Mouse (Mus musculus): ENCODE results near the gene Card9. TPM values are rescaled to one million over a fixed set of nuclear protein-coding genes. Genes with fewer than 3 reads are reported as not detected.

The Card9 gene
- polyA plus RNA-seq, 1 experiment = 2.5 TPM

DNA sequence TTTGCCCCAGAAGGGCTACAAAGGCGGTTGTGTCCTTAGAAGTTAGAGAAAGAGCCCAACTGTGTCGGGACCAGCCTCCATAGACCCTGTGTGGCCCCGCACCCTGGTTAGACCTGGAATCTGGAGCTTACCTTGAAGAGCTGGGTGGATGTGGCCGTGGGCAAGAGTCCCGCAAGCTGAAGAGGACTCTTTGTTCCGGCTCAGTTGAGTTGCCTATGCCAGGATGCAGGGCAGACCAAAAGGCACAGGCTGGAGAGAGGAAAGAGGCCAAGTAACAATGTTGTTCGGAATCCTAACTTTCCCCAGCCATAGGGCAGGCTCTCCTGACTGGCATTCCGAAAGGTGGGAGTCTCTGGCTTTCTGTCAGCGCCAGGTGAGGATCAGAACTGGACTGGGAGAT lies 41.6 kb downstream of the Card9 start:
- 82% methylated on average over 9 of the region's 9 CpGs for WGBS
- Histone ChIP-seq H3K36me3 (ENCODE audit: control insufficient read depth, insufficient read depth, low read length) (no peaks in the 10 kb centered on the region), H3K27ac (ENCODE audit: insufficient read depth, low read depth, low read length) (no peak overlapping the region), H3K4me3 (ENCODE audit: insufficient read depth, low read depth, low read length) (no peak overlapping the region), H3K4me1 (ENCODE audit: control insufficient read depth, insufficient read depth, low read length) (no peaks in the 10 kb centered on the region), H3K27me3 (replicated peaks; ENCODE audit: control insufficient read depth, insufficient read depth, low read length) (no peaks in the 10 kb centered on the region)
- TF ChIP-seq POLR2A (IDR thresholded peaks at IDR 0.05; ENCODE audit: low read depth, low read length) = no peak
- TF ChIP-seq CTCF (conservative IDR thresholded peaks at IDR 0.05; ENCODE audit: insufficient read depth, insufficient read length, low read depth, low read length) = no peak
- DNase-seq = no peak

DNA sequence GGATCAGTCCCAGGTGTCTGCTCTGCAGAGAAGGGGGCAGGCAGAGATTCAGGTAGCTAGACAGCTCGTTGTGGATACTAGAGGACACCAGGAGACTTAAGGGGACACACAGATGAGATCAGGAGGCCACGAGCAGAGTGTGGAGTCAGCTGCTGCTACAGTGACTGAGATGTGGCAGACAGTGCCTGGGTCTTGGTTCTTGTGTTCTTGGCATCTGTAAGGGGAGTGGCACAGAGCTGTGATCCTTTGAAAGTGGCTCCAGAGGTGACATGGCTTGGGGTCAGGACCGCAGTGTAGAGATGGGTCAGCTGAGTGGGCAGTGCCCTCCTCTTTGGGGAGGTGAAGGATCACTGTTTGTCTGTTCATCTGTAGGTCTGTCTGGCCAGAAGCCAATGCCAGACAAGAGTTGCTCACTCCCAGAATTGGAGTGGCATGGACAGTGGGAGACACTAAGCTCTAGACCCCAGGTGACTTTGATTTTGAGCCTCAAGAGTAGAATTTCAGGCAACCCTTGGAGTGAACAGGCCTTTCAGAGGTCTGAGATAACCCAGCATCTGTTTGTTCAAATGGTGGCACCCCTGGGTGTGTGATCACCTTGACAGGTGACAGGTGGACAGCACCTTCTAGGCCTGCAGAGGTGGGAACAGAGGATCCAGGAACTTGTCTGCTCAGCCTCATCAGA lies 42.6 kb downstream of the Card9 start:
- 89% methylated on average over 3 of the region's 3 CpGs for WGBS
- TF ChIP-seq POLR2A (IDR thresholded peaks at IDR 0.05; ENCODE audit: low read depth, low read length) (no peak), CTCF (conservative IDR thresholded peaks at IDR 0.05; ENCODE audit: insufficient read depth, insufficient read length, low read depth, low read length) (no peak)
- no peak for DNase-seq

DNA sequence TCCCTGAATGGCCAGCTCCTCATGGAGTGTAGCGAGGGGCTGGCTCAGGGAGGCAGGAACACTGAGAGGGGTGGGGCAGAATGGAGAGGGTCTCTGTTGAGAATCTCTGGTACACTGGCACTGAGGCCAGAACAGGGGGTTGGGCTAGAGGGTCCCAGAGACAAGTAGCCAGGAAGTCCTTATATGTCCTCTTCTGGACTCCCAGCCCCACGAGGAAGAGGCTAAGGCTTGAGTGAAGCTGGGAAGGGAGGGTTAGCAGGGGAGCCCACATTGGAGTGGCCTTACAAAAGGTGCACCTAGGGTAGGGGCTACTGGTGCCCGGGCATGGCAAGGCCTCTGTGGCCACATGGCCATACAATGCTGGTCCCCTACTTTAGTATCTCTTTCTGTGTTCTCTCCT lies 43.3 kb downstream of the Card9 start:
- Histone ChIP-seq H3K4me3 (ENCODE audit: insufficient read depth, low read depth, low read length) (no peak overlapping the region), H3K36me3 (ENCODE audit: control insufficient read depth, insufficient read depth, low read length) (no peaks in the 10 kb centered on the region), H3K27ac (ENCODE audit: insufficient read depth, low read depth, low read length) (no peak overlapping the region), H3K27me3 (replicated peaks; ENCODE audit: control insufficient read depth, insufficient read depth, low read length) (no peaks in the 10 kb centered on the region), H3K4me1 (ENCODE audit: control insufficient read depth, insufficient read depth, low read length) (no peaks in the 10 kb centered on the region)
- DNase-seq = no peak
- TF ChIP-seq POLR2A (IDR thresholded peaks at IDR 0.05; ENCODE audit: low read depth, low read length) = no peak
- TF ChIP-seq CTCF (conservative IDR thresholded peaks at IDR 0.05; ENCODE audit: insufficient read depth, insufficient read length, low read depth, low read length) = no peak
- 80% methylated on average over 3 of the region's 3 CpGs for WGBS

More for the DNA sequence above, 42.6 kb downstream of the Card9 start:
- Histone ChIP-seq H3K27ac (ENCODE audit: insufficient read depth, low read depth, low read length) (no peak overlapping the region), H3K27me3 (replicated peaks; ENCODE audit: control insufficient read depth, insufficient read depth, low read length) (no peaks in the 10 kb centered on the region), H3K4me1 (ENCODE audit: control insufficient read depth, insufficient read depth, low read length) (no peaks in the 10 kb centered on the region), H3K36me3 (ENCODE audit: control insufficient read depth, insufficient read depth, low read length) (no peaks in the 10 kb centered on the region), H3K4me3 (ENCODE audit: insufficient read depth, low read depth, low read length) (no peak overlapping the region)

DNA sequence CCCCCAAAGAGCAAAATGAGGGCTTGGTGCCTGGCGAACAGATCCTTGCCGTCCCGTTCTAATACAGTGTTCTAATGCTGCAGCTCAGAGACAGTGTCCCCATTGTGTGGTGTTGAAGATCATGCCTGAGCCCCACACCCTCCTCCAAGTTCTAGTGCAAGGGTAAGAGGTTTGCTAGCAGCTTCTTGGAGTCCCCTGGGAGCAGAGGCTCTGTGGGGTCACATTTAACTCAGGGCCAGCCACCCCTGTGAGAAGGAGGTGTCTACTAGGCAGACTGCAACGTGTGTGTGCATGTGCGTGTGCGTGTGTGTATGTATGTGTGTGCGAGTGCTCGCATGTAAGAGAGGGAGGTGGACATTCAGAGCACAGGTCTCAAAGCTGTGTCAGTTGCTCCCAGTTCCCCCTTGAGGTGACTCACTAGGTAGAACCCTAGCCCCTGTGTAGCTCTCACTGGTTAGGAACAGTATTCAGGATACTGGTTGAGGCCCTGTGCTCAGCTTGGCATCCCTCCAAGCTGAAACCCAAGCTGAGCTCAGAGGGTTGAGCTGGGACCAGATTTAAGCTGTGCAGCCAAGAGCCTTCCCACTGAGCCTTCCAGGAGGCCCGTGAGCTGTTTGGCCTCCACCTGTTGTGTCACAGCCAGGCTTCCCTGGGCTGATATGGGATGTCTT lies 44.0 kb downstream of the Card9 start:
- no peak for DNase-seq
- Histone ChIP-seq H3K27ac (ENCODE audit: insufficient read depth, low read depth, low read length) (no peak overlapping the region), H3K36me3 (ENCODE audit: control insufficient read depth, insufficient read depth, low read length) (no peaks in the 10 kb centered on the region), H3K4me3 (ENCODE audit: insufficient read depth, low read depth, low read length) (peak overlapping the region; percentile 54; the same call in 1 of the 2 replicates), H3K27me3 (replicated peaks; ENCODE audit: control insufficient read depth, insufficient read depth, low read length) (no peaks in the 10 kb centered on the region), H3K4me1 (ENCODE audit: control insufficient read depth, insufficient read depth, low read length) (no peaks in the 10 kb centered on the region)
- WGBS = 67% methylated on average over 9 of the region's 9 CpGs
- TF ChIP-seq CTCF (conservative IDR thresholded peaks at IDR 0.05; ENCODE audit: insufficient read depth, insufficient read length, low read depth, low read length) (no peak), POLR2A (IDR thresholded peaks at IDR 0.05; ENCODE audit: low read depth, low read length) (no peak)

DNA sequence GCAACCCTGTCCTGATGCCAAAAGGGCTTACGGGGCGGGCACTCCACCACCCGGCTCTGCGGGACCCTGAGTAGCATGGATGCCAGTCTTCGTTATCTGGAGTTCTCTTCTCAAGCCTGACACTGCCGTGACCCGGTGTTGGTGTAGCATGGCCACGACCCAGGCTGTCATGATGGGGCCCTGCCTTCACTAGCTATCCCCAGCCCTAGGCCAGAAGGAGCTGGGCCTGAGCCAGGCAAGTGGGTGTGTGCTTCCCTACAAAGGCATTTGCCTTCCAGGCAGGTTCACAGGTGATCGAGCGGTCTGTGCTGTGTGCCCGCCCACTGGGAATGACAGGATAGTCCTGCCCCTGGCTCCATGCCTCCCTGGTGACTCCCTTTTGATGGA lies 44.8 kb downstream of the Card9 start:
- peak overlapping the region; percentile 19 for H3K27ac ChIP-seq (ENCODE audit: insufficient read depth, low read depth, low read length)
- H3K27me3 ChIP-seq (replicated peaks; ENCODE audit: control insufficient read depth, insufficient read depth, low read length) = no peaks in the 10 kb centered on the region
- peak; percentile 62 for DNase-seq
- H3K4me3 ChIP-seq (ENCODE audit: insufficient read depth, low read depth, low read length) = peak overlapping the region; percentile 54
- 4% methylated on average over 11 of the region's 11 CpGs for WGBS
- no peaks in the 10 kb centered on the region for H3K4me1 ChIP-seq (ENCODE audit: control insufficient read depth, insufficient read depth, low read length)
- TF ChIP-seq CTCF (conservative IDR thresholded peaks at IDR 0.05; ENCODE audit: insufficient read depth, insufficient read length, low read depth, low read length) (no peak), POLR2A (IDR thresholded peaks at IDR 0.05; ENCODE audit: low read depth, low read length) (no peak)
- no peaks in the 10 kb centered on the region for H3K36me3 ChIP-seq (ENCODE audit: control insufficient read depth, insufficient read depth, low read length)

DNA sequence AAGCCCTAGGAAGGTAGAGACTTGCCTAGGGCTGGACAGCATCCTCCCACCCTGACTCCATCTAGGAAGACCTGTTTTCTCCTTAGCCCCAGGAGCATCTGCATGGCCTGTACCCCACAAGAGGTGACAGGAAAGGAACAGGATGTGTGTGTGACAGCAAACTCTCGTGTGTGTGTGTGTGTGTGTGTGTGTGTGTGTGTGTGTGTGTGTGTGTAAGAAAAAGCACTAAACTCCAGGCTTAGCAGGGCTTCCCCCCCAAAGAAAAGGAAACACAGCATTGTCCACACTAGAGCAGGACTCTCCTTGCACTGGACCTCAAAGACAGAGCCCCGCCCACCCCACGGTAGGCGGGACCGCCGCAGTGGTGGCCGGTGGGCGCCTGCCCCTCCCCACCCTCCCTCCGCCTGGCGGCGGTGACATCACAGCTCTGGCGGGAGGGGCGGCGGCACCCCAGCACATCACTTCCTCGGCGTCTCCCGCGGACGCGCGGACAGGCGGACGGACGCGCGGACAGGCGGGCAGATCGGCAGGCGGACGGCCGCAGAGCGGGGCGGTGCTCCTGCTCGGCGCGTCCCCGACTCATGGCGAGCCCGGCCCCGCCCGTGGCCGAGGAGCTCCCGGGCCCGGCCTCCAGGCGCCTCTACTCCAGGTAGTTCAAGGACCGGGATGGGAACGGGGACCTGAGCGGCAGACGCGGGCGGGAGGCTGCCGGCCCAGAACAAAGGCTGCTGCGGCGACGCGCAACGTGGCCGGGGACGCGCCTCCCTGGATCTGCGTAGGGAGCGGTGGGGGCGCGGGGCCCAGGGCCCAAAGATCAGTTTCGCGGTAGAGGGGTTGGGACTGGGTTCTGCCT lies 45.4 kb downstream of the Card9 start, which contains the start of gene Gpsm1:
Gene Gpsm1, plus strand, starts transcription at position 444 of the 853 bp plus-strand sequence.
- Histone ChIP-seq H3K27ac (ENCODE audit: insufficient read depth, low read depth, low read length) (peak within 1 kb of the TSS; percentile 62), H3K27me3 (replicated peaks; ENCODE audit: control insufficient read depth, insufficient read depth, low read length) (no peaks in the 10 kb centered on the region), H3K4me1 (ENCODE audit: control insufficient read depth, insufficient read depth, low read length) (no peaks in the 10 kb centered on the region), H3K36me3 (ENCODE audit: control insufficient read depth, insufficient read depth, low read length) (no peaks in the 10 kb centered on the region), H3K4me3 (ENCODE audit: insufficient read depth, low read depth, low read length) (peak within 1 kb of the TSS; percentile 54)
- TF ChIP-seq POLR2A (IDR thresholded peaks at IDR 0.05; ENCODE audit: low read depth, low read length) = peak; percentile 25
- no peak for TF ChIP-seq CTCF (conservative IDR thresholded peaks at IDR 0.05; ENCODE audit: insufficient read depth, insufficient read length, low read depth, low read length)
- DNase-seq = peak; percentile 89
- under 1% methylated on average over 61 of the region's 66 CpGs for WGBS

Measured in kidney, adult 2 months (tissue).